Mouse (Mus musculus) brain, embryonic 18.5 days (tissue): ENCODE data around the gene Tmem259.

Experiments used
- DNase-seq: peaks from one replicate; pipeline ENCODE4 v3.0.0-alpha.2; 2012; ENCODE audit warnings: low read depth, low spot score

The Tmem259 gene

DNA sequence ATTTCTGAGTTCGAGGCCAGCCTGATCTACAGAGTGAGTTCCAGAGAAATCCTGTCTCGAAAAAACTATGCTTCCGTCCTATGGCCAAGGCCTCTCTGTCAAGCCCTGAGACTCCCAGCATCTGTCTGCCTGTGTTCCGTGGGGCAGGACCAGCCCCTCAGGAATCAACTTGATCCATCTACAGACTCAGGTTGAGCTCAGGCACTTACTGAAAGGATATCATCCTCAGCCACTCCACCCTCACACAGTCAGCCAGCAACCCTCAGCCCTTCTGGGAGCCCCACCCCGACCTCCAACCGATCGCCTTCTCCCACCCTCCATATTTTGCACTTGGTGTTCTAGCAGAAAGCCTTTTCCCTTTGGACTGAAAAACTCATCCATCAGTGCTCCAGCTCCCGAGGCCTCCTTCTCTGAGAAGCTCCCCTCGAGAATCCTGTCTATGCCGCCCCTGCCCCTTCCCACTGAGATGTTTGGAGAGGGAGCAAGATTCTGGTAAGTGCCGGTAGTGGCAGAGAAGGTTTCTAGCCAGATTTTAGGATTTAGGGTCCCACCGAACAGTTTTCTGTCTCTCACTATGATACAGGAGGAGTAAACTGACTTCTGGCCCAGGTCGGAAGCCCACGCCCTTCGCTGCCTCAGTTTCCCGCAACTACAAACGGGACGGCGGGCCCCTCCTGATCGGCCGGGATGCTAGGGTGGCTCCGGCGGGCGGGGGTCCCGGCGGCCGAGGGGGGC lies 3.8 kb upstream of the Tmem259 start:
- no peak for DNase-seq

DNA sequence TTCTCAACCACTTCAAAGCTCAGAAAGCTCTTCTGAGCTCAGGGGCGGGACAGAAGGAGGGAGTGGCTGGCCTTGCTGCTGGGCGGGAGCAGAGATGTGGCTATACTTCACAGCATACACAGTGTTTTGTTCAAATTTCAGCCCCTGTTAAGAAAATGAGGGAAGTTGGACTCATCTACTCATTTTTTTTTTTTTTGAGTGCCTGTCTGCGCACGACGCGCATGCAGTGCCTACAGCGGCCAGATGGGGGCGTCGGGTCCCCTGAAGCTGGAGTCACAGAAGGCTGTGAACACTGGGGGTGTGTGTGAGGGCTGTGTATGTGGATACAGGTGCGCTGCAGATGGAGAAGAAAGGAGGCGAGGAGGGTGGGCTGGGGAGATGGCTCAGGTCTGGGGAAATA lies 2.8 kb upstream of the Tmem259 start:
- DNase-seq, result no peak

DNA sequence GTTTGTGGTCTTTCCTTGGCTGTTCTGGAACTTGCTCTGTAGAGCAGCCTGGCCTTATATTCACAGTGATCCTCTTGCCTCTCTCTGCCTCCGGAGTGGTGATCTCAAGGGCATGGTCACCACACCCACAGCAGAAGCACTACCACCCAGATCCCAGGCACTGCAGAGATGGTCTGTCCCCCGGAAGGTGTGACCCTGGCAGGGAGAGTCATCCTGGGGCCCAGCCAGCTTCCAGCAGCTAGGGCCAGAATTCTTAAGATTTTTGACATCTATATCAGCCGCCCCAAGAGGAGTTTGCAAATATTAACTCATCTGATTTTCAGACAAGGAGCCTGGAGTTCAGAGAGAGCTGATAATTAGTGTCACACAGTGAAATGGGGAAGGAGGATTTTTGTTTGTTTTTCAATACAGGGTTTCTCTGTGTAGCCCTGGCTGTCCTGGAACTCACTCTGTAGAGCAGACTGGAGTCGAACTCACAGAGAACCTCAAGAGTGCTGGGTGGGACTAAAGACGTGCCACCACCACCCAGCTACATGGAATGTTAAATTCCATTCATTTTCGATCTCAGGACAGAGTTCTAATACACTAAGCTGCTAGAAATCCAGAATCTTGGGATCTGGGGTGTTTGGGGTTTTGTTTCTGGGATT lies 2.2 kb upstream of the Tmem259 start:
- no peak for DNase-seq

DNA sequence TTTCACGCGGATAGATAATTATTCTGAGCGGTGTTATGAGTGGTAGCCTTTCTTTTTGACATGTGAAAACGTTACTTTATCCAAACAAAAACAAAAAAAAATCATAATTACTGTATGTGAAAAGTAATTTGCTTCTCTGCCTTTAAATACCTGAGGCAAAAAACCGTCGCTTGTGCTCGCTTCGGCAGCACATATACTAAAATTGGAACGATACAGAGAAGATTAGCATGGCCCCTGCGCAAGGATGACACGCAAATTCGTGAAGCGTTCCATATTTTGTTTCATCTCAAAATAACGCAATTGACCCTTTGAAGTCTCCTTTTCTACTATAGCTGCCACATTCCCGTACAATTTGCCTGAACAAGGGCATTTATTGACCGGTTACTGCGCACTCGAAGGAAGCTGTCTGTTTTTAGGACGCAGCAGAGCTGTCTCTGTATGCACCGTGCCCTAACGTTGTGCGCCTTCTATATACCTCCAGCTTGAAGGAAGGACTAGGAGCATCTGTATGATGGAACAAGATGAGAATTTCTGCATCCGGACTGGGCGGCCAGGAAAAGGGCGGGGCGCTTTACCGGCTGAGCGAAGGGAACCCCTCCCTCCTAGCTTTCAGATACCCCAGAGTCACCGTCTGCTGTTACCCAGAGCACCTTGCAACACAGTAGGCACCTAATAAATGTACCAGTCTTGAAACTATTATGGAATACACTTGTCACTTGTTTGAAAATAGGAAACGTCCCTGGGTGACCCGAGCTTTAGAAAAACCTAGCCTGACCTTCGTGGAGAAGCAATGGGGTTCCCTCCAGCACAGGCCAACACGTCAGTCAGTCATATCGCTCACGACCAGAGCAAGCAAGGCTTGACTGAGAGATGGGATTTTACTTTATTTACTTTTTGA lies 1.5 kb upstream of the Tmem259 start:
- peak; percentile 32 for DNase-seq

DNA sequence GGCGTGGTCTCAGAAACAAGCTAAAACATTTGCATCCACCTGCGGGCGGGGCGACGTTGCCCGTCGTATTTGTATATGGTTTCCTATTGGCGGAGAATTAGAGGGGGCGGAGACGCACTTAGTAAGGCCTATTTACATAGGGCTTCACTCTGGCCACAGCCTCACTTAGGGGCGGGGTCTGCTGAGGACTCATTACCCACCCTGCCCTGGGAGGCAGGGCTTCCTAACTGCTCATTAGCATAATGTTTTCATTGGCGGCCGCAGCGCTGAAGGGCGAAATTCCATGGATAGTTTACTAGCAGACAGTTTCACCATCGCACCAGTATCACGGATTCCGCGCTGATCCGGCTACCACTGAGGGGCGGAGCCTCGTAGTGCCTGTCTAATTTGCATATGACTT lies 741 bp upstream of the Tmem259 start:
- peak; percentile 98 for DNase-seq

DNA sequence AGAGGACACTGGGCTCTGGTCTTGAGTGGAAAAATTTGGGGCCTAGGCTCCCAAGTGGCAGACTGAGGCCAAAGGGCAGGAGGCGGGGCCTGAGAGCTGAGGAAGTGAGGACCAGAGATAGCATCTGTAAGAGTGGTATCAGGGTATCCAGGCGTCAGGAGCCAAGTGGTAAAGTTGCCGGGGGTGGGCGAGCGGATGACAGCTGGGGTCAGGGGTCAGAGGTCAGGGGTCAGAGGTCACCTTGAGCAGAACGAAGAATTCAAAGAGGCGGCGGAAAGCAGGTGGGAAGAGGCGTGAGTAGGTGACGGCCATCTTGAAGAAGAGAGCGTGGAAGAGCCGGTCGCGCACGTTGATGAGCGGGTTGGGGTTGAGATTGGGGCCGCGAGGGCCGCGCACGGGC lies 460 bp downstream of the Tmem259 start:
- no peak for DNase-seq

DNA sequence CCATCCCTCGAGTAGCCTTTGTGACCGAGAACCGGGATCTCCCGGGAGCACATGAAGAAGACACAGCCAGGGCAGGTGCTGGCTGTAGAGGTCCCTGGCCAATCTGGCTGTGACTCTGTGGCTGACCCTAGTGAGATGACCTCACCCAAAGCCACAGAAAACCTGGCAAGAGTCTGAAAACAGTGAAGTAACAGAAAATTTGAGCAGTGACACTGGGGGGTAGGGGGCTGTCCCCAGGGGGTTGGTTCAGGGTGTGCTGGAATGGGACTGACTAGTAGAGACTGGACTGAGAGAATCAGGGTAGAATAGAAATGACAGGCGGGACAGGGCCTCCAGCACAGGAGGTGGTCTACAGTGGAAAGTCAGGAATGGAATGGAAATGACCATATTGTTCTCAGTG lies 925 bp downstream of the Tmem259 start:
- no peak for DNase-seq

DNA sequence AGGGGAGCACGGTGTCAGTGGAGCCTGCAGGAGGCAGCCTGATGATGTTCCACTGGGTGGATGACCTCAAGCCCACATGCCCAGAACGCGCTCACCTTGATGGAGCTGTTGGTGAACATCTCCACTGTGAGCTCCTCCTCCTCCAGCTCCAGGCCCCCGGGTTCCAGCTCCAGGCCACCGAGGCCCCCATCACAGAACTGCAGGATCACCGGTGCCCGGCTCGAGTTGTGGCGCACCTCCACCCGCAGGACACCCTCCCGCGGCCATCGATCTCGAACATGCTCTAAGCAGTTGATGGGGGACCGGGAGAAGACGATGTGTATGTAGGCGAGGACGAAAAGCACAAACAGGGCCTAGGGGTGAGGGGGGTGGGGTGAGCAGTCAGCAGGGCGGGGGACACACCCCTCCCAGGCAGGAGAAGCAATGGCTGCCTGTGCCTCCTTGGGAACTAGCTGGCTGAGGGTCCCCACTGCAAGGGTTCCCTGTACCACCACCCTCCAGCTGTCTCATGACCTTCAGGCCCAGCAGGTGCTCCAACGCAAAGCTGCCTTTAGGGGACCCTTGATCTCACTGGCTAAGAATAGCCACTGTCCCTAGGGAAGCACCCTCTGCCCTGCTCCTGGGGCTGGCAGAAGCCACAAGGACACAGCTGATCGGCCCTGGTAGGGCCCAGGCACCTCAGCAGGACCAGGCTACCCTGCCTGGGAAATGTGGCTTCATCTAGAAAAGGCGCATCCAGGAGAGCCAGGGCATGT lies 4.6 kb downstream of the Tmem259 start:
- DNase-seq, result no peak

DNA sequence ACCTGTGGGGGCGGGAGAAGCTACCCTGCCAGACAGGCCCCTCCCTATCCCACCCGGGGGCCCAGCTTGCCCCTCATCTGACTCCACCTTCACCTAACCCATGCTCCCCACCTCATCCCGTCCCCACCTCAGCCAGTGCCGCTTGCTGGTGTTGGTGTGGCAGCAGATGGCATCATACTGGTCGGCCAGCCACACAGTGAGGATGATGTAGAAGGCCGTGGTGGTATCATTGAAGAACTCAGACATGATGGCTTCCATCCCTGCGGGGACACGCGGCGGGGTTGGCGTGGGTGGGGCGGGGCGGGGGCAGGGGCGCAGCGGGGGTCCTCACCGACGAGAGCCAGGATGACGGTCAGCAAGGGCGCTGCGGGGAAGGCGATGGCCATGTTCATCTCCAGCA lies 6.1 kb downstream of the Tmem259 start:
- DNase-seq, result no peak

DNA sequence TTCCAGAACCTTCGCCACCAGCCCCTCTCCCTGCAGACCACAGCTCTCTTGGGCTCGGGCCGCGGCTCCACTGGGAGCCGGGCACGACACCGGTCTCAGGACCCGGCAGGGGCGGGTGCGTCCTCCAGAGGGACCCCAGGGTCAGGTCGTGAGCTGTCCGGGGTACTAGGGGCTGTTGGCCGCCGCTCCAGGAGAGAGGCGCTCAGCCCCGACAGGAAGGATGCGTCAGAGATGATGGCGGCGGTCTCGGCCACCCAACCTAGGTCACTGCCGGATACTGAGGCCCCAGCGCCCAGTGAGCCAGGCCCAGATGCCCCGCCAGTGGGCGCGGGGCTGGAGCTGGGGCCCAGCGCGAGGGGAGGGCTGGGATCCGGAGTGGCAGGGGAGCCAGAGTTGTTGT lies 6.8 kb downstream of the Tmem259 start:
- DNase-seq, result no peak

DNA sequence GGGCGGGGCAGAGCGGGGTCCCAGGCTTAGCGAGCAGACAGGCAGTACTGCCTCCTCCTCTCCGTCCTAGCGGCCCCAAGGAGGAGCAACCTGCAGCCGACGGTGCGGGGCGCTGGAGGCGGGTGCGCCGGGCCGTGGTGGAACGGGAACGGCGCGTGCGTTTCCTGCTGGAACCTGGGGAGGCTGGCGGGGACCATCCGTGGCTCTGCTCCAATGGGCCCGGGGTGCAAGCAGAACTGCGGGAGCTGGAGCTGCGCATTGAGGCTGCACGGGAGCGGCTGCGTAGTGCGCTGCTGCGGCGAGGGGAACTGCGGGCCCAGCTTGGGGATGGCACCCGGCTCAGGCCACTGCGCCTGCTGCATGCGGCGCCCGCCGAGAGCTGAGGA lies 7.4 kb downstream of the Tmem259 start:
- no peak for DNase-seq

DNA sequence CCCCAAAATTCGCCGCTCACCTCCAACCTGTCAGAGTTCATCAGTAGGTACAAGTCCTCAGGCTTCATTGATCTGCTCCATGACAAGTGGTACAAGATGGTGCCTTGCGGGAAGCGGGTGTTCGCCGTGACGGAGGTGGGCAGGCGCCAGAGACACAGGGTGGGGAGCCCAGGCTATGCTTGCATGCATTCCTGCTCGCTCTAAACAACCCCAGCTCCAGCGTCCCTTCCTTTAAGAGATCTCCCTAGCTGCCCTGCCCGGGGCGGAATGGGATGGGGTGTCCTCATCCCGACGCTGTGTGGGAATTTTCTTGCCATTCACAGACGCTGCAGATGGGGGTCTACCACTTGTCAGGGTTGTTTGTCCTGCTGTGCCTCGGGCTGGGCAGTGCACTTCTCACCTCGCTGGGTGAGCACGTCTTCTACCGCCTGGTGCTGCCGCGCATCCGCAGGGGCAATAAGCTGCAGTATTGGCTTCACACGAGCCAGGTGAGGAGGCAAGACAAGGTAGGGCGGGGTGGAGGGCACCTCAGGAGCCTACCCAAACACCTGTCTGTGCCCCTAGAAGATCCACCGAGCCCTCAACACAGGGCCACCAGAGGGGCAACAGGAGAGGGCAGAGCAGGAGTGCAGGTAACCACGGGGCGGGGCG lies 7.9 kb downstream of the Tmem259 start:
- DNase-seq, result no peak

DNA sequence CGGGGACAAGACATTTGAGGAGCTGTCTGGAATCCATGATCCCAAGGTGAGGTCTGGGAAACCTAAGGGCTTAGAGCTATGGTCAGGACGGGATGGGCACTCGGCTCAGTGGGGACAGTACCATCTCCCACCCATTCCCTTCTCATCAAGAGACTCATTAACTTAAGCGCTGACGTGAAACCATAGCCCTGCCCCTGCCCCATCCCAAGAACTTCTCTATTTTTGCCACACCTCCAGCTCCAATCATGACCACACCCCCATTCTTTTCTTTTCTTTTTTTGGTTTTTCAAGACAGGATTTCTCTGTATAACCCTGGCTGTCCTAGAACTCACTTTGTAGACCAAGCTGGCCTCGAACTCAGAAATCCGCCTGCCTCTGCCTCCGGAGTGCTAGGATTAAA lies 9.5 kb downstream of the Tmem259 start:
- no peak for DNase-seq

DNA sequence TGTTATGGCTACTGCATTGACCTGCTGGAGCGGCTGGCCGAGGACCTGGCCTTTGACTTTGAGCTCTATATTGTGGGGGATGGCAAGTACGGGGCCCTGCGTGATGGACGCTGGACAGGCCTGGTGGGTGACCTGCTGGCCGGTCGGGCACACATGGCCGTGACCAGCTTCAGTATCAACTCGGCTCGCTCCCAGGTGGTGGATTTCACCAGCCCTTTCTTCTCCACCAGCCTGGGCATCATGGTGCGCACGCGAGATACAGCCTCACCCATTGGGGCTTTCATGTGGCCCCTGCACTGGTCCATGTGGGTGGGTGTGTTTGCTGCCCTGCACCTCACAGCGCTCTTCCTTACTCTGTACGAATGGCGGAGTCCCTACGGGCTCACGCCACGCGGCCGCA lies 10.0 kb downstream of the Tmem259 start:
- DNase-seq, result no peak

DNA sequence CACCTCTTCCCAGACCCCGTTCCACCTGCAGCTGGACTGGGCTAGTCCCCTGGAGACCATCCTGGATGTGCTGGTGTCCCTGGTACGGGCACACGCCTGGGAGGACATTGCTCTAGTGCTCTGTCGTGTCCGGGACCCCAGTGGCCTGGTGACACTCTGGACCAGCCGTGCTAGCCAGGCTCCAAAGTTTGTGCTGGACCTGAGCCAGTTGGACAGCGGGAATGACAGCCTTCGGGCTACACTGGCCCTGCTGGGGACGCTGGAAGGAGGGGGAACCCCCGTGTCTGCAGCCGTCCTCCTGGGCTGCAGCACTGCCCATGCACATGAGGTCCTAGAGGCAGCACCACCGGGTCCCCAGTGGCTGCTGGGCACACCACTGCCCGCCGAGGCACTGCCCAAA lies 11.3 kb downstream of the Tmem259 start:
- no peak for DNase-seq

DNA sequence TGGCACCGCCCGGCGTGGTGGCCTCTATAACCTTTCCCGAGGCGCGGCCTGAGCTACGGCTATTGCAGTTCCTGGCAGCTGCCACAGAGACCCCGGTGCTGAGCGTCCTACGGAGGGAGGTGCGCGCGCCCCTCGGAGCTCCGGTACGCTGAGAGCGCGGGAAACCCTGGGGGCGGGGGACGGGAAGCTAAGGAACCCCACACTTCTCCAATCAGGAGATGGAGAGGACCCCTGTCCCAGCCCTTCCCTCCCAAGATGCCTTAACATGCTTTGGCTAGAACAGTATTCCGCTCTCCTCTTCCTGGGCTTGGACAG lies 13.0 kb downstream of the Tmem259 start:
- DNase-seq, result no peak

DNA sequence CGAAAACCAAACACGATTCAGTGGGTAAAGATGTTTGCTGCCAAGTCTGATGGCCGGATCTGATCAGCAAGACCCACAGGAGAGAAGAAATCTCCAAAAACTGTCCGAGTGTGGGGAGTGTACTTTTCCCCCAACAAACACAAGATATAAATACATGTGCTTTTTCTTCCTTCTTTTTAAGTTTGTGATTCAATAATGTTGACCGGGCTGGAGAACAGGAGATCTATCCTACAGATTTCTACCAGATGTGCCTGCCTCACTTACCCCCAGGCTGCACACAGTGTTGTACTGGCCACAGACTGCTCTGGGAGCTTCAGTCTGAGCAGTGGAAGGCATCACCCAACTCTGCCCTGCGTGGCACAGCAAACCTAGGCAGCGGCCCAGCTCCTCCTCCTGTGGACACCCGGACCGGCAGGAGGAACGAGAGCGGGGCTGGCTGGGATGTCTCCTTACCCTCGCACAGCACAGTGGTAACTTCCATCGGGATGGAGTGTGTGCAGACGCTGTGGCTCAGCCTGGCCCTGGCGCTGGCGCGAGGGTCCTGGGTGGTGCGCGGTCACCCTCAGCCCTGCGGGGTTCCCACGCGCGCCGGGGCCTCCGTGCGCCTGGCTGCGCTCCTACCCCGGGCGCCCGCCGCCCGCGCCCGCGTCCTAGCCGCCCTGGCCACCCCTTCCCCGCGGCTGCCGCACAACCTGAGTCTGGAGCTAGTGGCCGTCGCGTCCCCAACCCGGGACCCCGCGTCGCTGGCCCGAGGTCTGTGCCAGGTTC lies 13.5 kb downstream of the Tmem259 start, which contains the start of gene Grin3b:
TSS of gene Grin3b (plus strand) at position 301 of the 768 bp plus-strand sequence.
- DNase-seq, result no peak

DNA sequence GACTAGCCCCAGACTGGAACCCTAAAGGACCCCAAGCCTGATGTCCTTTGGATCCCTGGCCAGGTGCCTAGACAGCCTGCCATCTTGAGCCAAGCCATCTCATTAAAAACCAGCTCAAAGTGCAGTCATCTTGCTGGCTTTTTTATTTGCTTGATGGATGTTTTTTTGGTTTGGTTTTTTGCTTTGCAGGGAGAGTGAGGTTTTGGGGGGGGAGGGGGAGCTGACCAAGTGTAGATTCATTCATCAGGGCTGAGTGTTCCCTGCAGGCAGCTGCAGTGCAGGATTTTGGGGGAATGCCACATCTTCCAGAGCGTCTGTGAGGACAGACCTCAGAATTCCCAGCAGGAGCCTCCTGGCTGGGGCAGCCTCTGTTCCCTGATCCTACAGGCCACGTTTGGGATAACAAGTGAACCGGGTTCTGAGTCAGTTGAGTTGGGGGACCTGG lies 15.0 kb downstream of the Tmem259 start:
- DNase-seq, result no peak

DNA sequence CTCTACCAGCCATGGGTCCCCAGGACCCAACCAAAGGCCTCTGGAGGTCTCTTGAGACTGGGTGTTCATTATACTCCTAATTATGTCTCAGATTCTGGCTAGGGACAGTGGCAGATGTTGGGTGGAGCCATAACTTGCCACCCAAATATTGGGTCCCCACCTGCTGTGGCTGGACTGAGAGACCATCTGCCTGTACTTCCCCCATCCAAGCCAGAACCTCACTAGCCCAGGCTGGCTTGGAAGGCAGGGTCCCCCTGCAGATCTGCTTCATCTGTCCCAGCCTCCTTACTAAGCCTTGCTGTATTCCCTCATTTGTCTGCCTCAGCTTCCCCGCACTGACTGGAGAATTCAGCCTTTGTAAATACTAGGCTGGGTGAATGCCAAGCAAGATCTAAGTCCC lies 15.9 kb downstream of the Tmem259 start:
- no peak for DNase-seq

DNA sequence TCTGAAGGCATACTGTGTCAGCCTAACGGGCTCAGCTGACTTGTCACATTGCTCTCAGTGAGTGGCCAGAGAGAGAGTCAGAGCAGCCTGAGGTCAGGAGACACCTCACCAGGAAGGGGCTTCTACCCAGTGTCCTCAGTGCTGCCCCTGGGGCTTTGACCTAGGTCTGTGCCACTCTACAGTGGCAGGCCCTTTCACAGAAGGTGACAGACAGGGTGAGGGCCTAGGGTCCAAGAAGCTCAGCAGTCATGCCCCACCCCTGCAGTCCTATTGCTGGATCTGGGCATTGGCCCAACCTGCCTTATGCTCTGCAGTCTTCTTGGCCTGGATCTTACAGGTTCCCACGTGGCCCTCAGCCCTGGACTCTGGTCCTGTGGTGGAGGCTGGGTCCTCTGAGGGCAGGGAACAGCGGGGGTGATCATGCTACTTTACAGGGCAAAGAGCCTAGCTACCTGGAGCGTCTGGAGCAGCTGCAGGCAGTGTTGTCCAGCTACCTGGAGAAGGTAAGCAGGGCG lies 17.2 kb downstream of the Tmem259 start:
- DNase-seq, result no peak
